Mouse (Mus musculus) G1E (cell line): ENCODE data around the gene Stag1. TPM values are rescaled to one million over a fixed set of nuclear protein-coding genes. Genes with fewer than 3 reads are reported as not detected.

Experiments used
- ATAC-seq: 2 replicates; pipeline ENCODE4 v1.8.0; 2016; ENCODE audit warnings: mild to moderate bottlenecking; ENCODE audit not compliant: insufficient number of reproducible peaks, poor library complexity, low FRiP score, severe bottlenecking; ENCODE audit errors: extremely low read depth
- DNase-seq: peaks from one replicate; pipeline ENCODE4 v3.0.0; 2012; ENCODE audit warnings: low spot score
- H3K27me3 ChIP-seq: 2 replicates; pipeline ENCODE4 v1.6.1; 2012; ENCODE audit warnings: mild to moderate bottlenecking, low read length, inconsistent platforms; ENCODE audit not compliant: insufficient read depth
- H3K36me3 ChIP-seq: replicated peaks from 2 replicates; pipeline ENCODE3; 2012; ENCODE audit warnings: mild to moderate bottlenecking, inconsistent platforms
- H3K4me1 ChIP-seq: 2 replicates; pipeline ENCODE4 v1.6.1; 2012; ENCODE audit warnings: low read depth, low read length, inconsistent platforms, mixed read lengths; ENCODE audit not compliant: insufficient read depth
- H3K4me3 ChIP-seq: 2 replicates; pipeline ENCODE4 v1.5.1; 2012; ENCODE audit warnings: low read depth, mild to moderate bottlenecking, inconsistent platforms, low read length, moderate library complexity, mixed read lengths
- H3K9me3 ChIP-seq: replicated peaks from 2 replicates; pipeline ENCODE4 v1.6.1; 2012; ENCODE audit warnings: inconsistent platforms
- CTCF ChIP-seq: IDR thresholded peaks from 2 replicates; pipeline ENCODE4 v1.5.1; 2012; ENCODE audit warnings: low read depth, low read length, inconsistent platforms, mixed read lengths
- GATA1 ChIP-seq: IDR thresholded peaks from 2 replicates; pipeline ENCODE4 v1.6.1; 2012; ENCODE audit warnings: borderline replicate concordance, low read length, inconsistent platforms, mixed read lengths
- GATA2 ChIP-seq: IDR thresholded peaks from 2 replicates; pipeline ENCODE4 v1.6.1; 2012; ENCODE audit warnings: low read depth, low read length, inconsistent platforms, borderline replicate concordance
- POLR2AphosphoS5 ChIP-seq: IDR thresholded peaks from 2 replicates; pipeline ENCODE4 v1.6.1; 2012; ENCODE audit warnings: low read depth, low read length, inconsistent platforms; ENCODE audit not compliant: insufficient replicate concordance
- TAL1 ChIP-seq: conservative IDR thresholded peaks from 2 replicates; pipeline ENCODE4 v1.6.1; 2012; ENCODE audit warnings: low read depth, low read length, inconsistent platforms, mixed read lengths
- polyA plus RNA-seq: library from polyadenylated mRNA; stranded (reverse); fragments of >175 nt; gene quantifications from 2 replicates; pipeline ENCODE4 v1.2.3, GENCODE M21; 2012
- total RNA-seq, 2 experiments: library from RNA; stranded (forward) in 1 of 2; stranded (reverse) in 1 of 2; fragments of 200-1000 nt in 1 of 2; fragments of >200 nt in 1 of 2; fragmentation: Nextera tagmentation in 1 of 2; gene quantifications; 2 replicates each; pipeline ENCODE4 v1.2.3; 2014 to 2017

The Stag1 gene
- total and polyA plus RNA-seq, 3 experiments: 2.9 to 75.4 (median 71.5) TPM

DNA sequence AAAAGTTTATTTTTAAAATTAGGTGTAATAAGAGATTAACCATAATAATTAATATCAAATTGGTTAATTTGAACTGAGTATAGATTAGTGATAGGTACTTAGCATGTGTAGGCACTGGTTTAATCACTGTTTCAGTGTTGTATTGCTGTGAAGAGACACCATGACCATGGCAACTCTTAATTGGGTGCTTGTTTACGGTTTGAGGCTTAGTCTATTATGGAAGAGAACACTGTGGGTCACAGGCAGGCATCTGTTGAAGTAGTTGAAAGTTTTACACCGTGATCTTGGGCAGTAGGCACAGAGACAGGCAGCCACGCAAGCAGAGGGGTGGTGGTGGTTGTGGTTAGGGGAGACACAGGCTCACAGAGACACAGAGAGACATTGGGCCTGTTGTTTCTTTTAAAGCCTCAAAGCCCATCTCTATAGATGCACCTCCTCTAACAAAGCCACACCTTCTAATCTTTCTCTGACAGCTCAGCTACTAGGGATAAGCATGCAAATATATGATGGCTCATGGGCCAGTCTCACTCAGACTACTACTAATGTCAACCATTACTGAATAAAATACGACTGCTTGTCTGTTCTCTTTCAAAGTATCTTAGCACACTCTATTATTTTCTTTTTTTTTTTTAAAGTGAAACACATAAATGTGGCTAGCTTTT, 66.0 kb downstream of the Stag1 start:
- no peak for DNase-seq
- no peaks in the 10 kb centered on the region for H3K27me3 ChIP-seq
- no peak for ATAC-seq
- peaks cover 11% of the 10 kb centered on the region for H3K4me1 ChIP-seq
- no peak overlapping the region for H3K4me3 ChIP-seq
- peaks cover 4% of the 10 kb centered on the region; the same call in 1 of the 2 replicates for H3K9me3 ChIP-seq
- TF ChIP-seq POLR2AphosphoS5: no peak
- no peak for TF ChIP-seq TAL1
- TF ChIP-seq GATA2: no peak
- TF ChIP-seq GATA1: no peak
- no peak for TF ChIP-seq CTCF
- H3K36me3 ChIP-seq: peaks cover 7% of the 10 kb centered on the region

DNA sequence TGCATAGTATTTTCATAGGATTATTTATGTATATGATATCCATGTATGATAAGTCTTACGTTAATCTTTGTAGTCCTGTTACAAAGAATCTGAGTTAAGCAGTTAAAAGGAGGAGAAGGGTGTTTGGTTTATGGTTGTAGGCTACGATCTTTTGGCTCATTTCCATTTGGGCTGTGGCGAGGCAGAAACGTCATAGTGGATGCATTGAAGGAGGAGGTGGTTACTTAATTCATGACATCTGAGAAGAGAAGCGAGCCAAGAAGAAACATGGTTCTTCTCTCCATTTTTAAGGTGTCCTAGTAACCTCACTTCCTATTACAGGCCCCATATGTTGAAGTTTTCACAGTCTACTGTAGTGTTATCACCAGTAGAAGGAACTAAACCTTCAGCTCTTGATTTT, 72.6 kb downstream of the Stag1 start:
- DNase-seq: no peak
- Histone ChIP-seq H3K36me3 (no peaks in the 10 kb centered on the region), H3K4me3 (no peak overlapping the region), H3K4me1 (peaks cover 2% of the 10 kb centered on the region; the same call in 1 of the 2 replicates), H3K27me3 (no peaks in the 10 kb centered on the region), H3K9me3 (no peaks in the 10 kb centered on the region)
- no peak for TF ChIP-seq TAL1
- TF ChIP-seq POLR2AphosphoS5: no peak
- TF ChIP-seq CTCF: no peak
- no peak for TF ChIP-seq GATA1
- TF ChIP-seq GATA2: no peak
- ATAC-seq: no peak

DNA sequence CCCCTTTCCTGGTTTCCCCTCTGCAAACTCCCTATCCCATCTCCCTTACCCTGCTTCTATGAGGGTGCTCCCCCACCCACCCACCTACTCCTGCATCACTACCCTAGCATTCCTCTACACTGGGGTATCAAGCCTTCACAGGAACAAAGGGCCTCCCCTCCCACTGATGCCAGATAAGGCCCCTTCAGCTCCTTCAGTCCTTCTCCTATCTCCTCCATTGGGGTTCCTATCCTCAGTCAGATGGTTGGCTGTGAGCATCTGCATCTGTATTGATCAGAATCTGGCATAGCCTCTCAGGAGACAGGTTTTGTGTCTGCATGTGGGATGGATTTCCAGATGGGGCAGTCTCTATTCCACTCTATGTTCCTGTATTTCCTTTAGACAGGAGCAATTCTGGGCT, 81.4 kb downstream of the Stag1 start:
- TF ChIP-seq GATA1 (no peak), TAL1 (no peak), GATA2 (no peak), POLR2AphosphoS5 (no peak)
- Histone ChIP-seq H3K4me1 (peaks cover 8% of the 10 kb centered on the region; the same call in 1 of the 2 replicates), H3K36me3 (no peaks in the 10 kb centered on the region), H3K27me3 (no peaks in the 10 kb centered on the region), H3K9me3 (no peaks in the 10 kb centered on the region), H3K4me3 (no peak overlapping the region)
- no peak for ATAC-seq
- no peak for DNase-seq

DNA sequence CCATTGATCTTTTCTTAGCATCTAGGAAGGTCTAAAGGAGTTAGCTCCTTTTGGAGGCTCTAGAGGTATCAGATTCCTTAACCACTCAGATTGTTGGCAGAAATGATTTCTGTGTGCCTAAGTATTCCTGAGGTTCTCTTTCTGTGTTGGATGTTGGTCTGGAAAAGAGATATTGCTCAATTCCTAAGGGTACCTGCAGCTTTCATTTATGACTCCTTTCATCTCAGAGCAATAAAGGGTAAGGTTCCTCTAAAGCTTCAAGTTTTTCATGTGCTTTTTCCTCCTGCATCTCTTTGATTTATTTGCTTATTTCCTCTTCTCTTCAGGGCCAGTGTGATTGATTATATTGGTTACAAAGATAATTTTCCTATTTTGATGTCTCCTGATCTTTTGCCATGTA, 84.7 kb downstream of the Stag1 start:
- Histone ChIP-seq H3K4me3 (no peak overlapping the region), H3K27me3 (no peaks in the 10 kb centered on the region), H3K9me3 (no peaks in the 10 kb centered on the region), H3K4me1 (peaks cover 5% of the 10 kb centered on the region; the same call in 1 of the 2 replicates), H3K36me3 (no peaks in the 10 kb centered on the region)
- DNase-seq (no peak), ATAC-seq (no peak)
- TF ChIP-seq CTCF: no peak
- TF ChIP-seq POLR2AphosphoS5: no peak
- no peak for TF ChIP-seq GATA1
- TF ChIP-seq TAL1: no peak
- no peak for TF ChIP-seq GATA2

DNA sequence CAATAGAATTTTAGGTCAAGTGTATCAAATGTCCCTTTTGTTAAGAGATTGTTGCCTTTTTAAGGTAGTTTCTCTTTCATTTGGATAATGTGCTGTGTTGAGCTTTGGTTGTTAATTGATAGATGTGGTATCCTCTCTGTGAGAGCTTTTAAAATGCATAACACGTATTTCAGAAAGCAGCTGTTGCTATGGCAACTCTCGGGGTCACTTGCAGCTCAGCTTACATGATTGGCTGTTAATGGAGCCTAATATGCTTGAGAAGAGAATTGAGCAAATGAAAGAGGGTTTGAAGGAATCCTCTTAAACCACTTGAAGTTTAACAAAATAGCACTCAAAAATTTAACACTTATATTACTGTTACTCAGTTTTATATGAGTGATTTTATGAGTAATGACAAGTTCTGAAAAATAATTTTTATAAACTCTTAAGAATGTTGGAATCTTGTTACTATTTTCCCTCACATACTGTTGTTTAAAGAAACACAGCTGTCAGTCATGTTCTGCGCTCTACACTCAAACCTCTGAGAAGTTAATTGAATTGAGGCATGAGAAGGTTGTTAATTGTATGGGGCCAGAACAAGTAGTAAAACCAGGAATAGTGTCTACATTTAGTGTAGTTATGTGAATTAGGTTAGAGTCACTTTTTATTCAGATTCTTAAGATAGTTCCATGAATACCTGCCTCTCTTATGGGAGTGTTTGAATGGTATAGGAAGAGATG, 88.3 kb downstream of the Stag1 start:
- no peaks in the 10 kb centered on the region for H3K27me3 ChIP-seq
- TF ChIP-seq TAL1: no peak
- no peak for TF ChIP-seq POLR2AphosphoS5
- TF ChIP-seq CTCF: no peak
- TF ChIP-seq GATA2: no peak
- TF ChIP-seq GATA1: no peak
- no peak overlapping the region for H3K4me3 ChIP-seq
- ATAC-seq: no peak
- no peaks in the 10 kb centered on the region for H3K36me3 ChIP-seq
- no peaks in the 10 kb centered on the region for H3K4me1 ChIP-seq
- H3K9me3 ChIP-seq: no peaks in the 10 kb centered on the region
- no peak for DNase-seq

DNA sequence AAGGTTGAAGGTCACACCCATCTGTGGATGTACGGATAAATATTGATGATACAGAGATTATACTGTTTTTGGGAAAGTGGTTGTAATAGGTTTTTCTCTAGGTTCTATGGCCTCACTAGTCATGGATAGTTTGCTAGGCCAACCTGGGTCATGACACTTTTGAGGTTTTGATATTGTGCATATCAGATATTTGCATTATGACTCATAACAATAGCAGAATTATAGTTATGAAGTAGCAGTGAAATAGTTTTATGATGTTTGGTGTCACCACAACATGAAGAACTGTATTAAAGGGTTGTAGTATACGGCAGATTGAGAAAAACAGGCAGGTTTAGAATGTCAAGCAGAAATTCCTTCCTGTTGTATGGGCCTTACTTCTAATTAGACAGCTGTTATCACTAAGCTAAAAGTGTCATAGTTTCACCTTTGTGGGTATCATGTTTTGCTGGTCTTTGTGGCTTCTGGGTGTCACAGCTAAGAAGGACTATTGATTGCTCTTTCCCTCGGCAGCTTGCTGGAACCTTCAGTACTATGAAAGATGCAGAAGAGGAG, 92.2 kb downstream of the Stag1 start:
- TF ChIP-seq TAL1 (no peak), CTCF (no peak), POLR2AphosphoS5 (no peak), GATA1 (no peak), GATA2 (no peak)
- Histone ChIP-seq H3K27me3 (no peaks in the 10 kb centered on the region), H3K4me3 (no peak overlapping the region), H3K36me3 (peaks cover 3% of the 10 kb centered on the region), H3K4me1 (peaks cover 7% of the 10 kb centered on the region; the same call in 1 of the 2 replicates), H3K9me3 (no peaks in the 10 kb centered on the region)
- DNase-seq: no peak
- ATAC-seq: no peak
